In genomic region chr13:48858779-48859178, GRCm38 (mm10) we compare ENCODE assay signal across 13 mouse cellular contexts. TPM values are rescaled to one million over a fixed set of nuclear protein-coding genes. Genes with fewer than 3 reads are reported as not detected.
A peak's percentile ranks its signal among the peaks of the same experiment; 100 is the strongest.
DNase-seq lines count a peak whose midpoint lies in the region; ATAC-seq and TF ChIP-seq lines count a peak whose summit lies in the region.
"Had no signal": no experiment of that assay in that cellular context is flagged by ENCODE, and none has a peak within 500 bp of the region (broad histone marks: within the 10 kb centered on the region; RNA-seq: fewer than 3 reads in every experiment).

No protein-coding gene starts in this region.

- in situ Hi-C loops in CH12.LX (cut with MboI; ENCODE audit: low pct_ligation_motif_present, low pct_unique_long_range_greater_than_20kb, low sequenced_read_pairs) = loop anchor here (25.0 kb wide), 1 partner anchor 329 kb away; the partner anchor contains the start of gene Ninj1

- H3K79me2 ChIP-seq in CH12.LX (replicated peaks; ENCODE audit: control insufficient read depth, extremely low read depth, insufficient read depth, poor library complexity, severe bottlenecking) = peaks cover 6% of the 10 kb centered on the region; the same call in 1 of the 2 replicates

- no peak for TF ChIP-seq RAD21 in CH12.LX (IDR thresholded peaks at IDR 0.05; ENCODE audit: low read depth, low read length)

- no peak for TF ChIP-seq EP300 in CH12.LX (IDR thresholded peaks at IDR 0.05; ENCODE audit: low read length)

- H3K4me1 ChIP-seq in hindbrain, embryonic 12.5 days = peaks cover 54% of the 10 kb centered on the region
- H3K4me1 ChIP-seq in hindbrain, embryonic 14.5 days (replicated peaks; ENCODE audit: control insufficient read depth, insufficient read depth, low read length) = peaks cover 22% of the 10 kb centered on the region
- peaks cover 30% of the 10 kb centered on the region for H3K4me1 ChIP-seq in lung, embryonic 16.5 days (replicated peaks; ENCODE audit: control insufficient read depth, insufficient read depth, low read length)
- H3K4me1 ChIP-seq in CH12.LX (ENCODE audit: control insufficient read depth in 1 of 2, insufficient read depth in 2 of 2) = peaks cover 50 to 98% of the 10 kb centered on the region in 2 experiments

- 0 out of 2 replicates have a peak, but pooled peaks cover 3% of the 10 kb centered on the region for H3K36me3 ChIP-seq in hindbrain, embryonic 12.5 days
- H3K36me3 ChIP-seq in hindbrain, embryonic 14.5 days (replicated peaks; ENCODE audit: control insufficient read depth, insufficient read depth) = no peaks in the 10 kb centered on the region
- H3K36me3 ChIP-seq in lung, embryonic 16.5 days (ENCODE audit: control insufficient read depth, insufficient read depth, low read length) = 0 out of 2 replicates have a peak, but pooled peaks cover 2% of the 10 kb centered on the region
- H3K36me3 ChIP-seq in CH12.LX (replicated peaks in 1 of 2; ENCODE audit: control insufficient read depth in 1 of 2, insufficient read depth in 1 of 2, low read length in 1 of 2) = peaks cover 0 to 3% of the 10 kb centered on the region in 2 experiments

- ATAC-seq in hindbrain, embryonic 12.5 days (ENCODE audit: low FRiP score) = no peak
- ATAC-seq in hindbrain, embryonic 14.5 days (ENCODE audit: low FRiP score) = no peak
- ATAC-seq in lung, embryonic 16.5 days (ENCODE audit: low read depth) = no peak

- TF ChIP-seq CTCF in CH12.LX (conservative IDR thresholded peaks at IDR 0.05 in 1 of 2, IDR thresholded peaks at IDR 0.05 in 1 of 2; ENCODE audit: low read depth in 2 of 2, low read length in 2 of 2) = no peak

- H3K9ac ChIP-seq in hindbrain, embryonic 12.5 days = no peak overlapping the region; the same call in 1 of the 2 replicates
- no peak overlapping the region for H3K9ac ChIP-seq in hindbrain, embryonic 14.5 days
- H3K9ac ChIP-seq in lung, embryonic 16.5 days (ENCODE audit: low read length) = no peak overlapping the region
- H3K9ac ChIP-seq in CH12.LX (ENCODE audit: insufficient read depth, low read depth) = no peak overlapping the region
- H3K9ac ChIP-seq: liver, embryonic 14.5 days had no signal

- peak; percentile 57 for DNase-seq in adrenal gland, postnatal 10 days
- no peak for DNase-seq in adrenal gland, postnatal 25 days
- no peak for DNase-seq in hindbrain, embryonic 14.5 days (ENCODE audit: low spot score)
- no peak for DNase-seq in lung, postnatal 14 days
- DNase-seq in CH12.LX (ENCODE audit: extremely low read depth) = no peak
- no peak for DNase-seq in adipocyte (ENCODE audit: low spot score)
- DNase-seq: cerebellum, adult 9-11 months; kidney, adult 2 months; right cerebral cortex, adult 18-20 months had no signal

- no peak overlapping the region for H3K4me2 ChIP-seq in hindbrain, embryonic 12.5 days (replicated peaks)
- H3K4me2 ChIP-seq in hindbrain, embryonic 14.5 days (replicated peaks) = no peak overlapping the region
- no peak overlapping the region for H3K4me2 ChIP-seq in lung, embryonic 16.5 days (ENCODE audit: low read depth, low read length)
- no peak overlapping the region for H3K4me2 ChIP-seq in CH12.LX (ENCODE audit: insufficient read depth, low read depth, poor library complexity, severe bottlenecking)

- H3K27ac ChIP-seq in hindbrain, embryonic 12.5 days = peak overlapping the region; percentile 40
- no peak overlapping the region for H3K27ac ChIP-seq in hindbrain, embryonic 14.5 days
- peak overlapping the region; percentile 59; the same call in 1 of the 2 replicates for H3K27ac ChIP-seq in lung, embryonic 16.5 days (ENCODE audit: low read length)
- H3K27ac ChIP-seq in CH12.LX (ENCODE audit: insufficient read depth, low read depth) = peak overlapping the region; percentile 6; the same call in 1 of the 2 replicates
- H3K27ac ChIP-seq: liver, embryonic 14.5 days had no signal

- H3K4me3 ChIP-seq in hindbrain, embryonic 12.5 days = no peak overlapping the region
- H3K4me3 ChIP-seq in hindbrain, embryonic 14.5 days (replicated peaks; ENCODE audit: low read length) = no peak overlapping the region
- H3K4me3 ChIP-seq in lung, embryonic 16.5 days (ENCODE audit: low read length) = no peak overlapping the region
- H3K4me3 ChIP-seq in CH12.LX (replicated peaks in 1 of 3; ENCODE audit: low read depth in 2 of 3, low read length in 2 of 3, poor library complexity in 1 of 3) = no peak overlapping the region
- H3K4me3 ChIP-seq: layer of hippocampus, adult 2 months had no signal

- H3K9me3 ChIP-seq in hindbrain, embryonic 12.5 days (replicated peaks) = no peaks in the 10 kb centered on the region; the same call in 1 of the 2 replicates
- peaks cover 4% of the 10 kb centered on the region; the same call in 1 of the 2 replicates for H3K9me3 ChIP-seq in hindbrain, embryonic 14.5 days (ENCODE audit: control insufficient read depth, low read length)
- H3K9me3 ChIP-seq in lung, embryonic 16.5 days (ENCODE audit: control insufficient read depth, low read length) = no peaks in the 10 kb centered on the region; the same call in 1 of the 2 replicates
- no peaks in the 10 kb centered on the region for H3K9me3 ChIP-seq in CH12.LX (replicated peaks; ENCODE audit: low read length)

- no peaks in the 10 kb centered on the region for H3K27me3 ChIP-seq in hindbrain, embryonic 12.5 days
- H3K27me3 ChIP-seq in hindbrain, embryonic 14.5 days (ENCODE audit: control insufficient read depth, insufficient read depth, low read length) = no peaks in the 10 kb centered on the region
- H3K27me3 ChIP-seq in lung, embryonic 16.5 days (ENCODE audit: control insufficient read depth, insufficient read depth, low read depth, low read length) = no peaks in the 10 kb centered on the region
- H3K27me3 ChIP-seq in CH12.LX (replicated peaks) = no peaks in the 10 kb centered on the region

- dilution Hi-C loops in CH12.LX (cut with MboI; ENCODE audit: extremely low pct_ligation_motif_present, extremely low pct_unique_long_range_greater_than_20kb, low sequenced_read_pairs) = no loop called here

- TF ChIP-seq POLR2A in CH12.LX (IDR thresholded peaks at IDR 0.05; ENCODE audit: low read depth, low read length) = no peak

- 73% methylated on average over 4 of the region's 4 CpGs for WGBS in hindbrain, embryonic 12.5 days
- whole genome bisulfite sequencing in hindbrain, embryonic 14.5 days = 70% methylated on average over 4 of the region's 4 CpGs
- 54% methylated on average over 4 of the region's 4 CpGs for WGBS in lung, embryonic 16.5 days

TF ChIP-seq in CH12.LX, 34 proteins besides CTCF, POLR2A, EP300 and RAD21:
- no peak for TF ChIP-seq POLR2AphosphoS2 (IDR thresholded peaks at IDR 0.05; ENCODE audit: low read depth, low read length)
- peak; percentile 46; the same call in 1 of the 2 replicates for TF ChIP-seq TCF12 (IDR thresholded peaks at IDR 0.05; ENCODE audit: low read depth, low read length)

RNA-seq across cellular contexts. Expression of gene Phf2, which starts 12.1 kb away (rescaled TPM):
- total RNA-seq in adrenal gland, postnatal 10 days (2021) = 10 to 100 TPM; 35.7 to 36.3 TPM
- total RNA-seq in adrenal gland, postnatal 25 days (2021) = 42.7 and 43.0 TPM in 2 replicates
- polyA plus RNA-seq in hindbrain, embryonic 12.5 days (2016; fragmentation: Nextera tagmentation; extraction: Ambion mirVana) = 10.7 and 11.3 TPM in 2 replicates
- 10.8 and 11.2 TPM in 2 replicates for polyA plus RNA-seq in hindbrain, embryonic 14.5 days (2014; fragmentation: Nextera tagmentation; extraction: Ambion mirVana)
- polyA plus RNA-seq in lung, embryonic 16.5 days (2015; fragmentation: Nextera tagmentation; extraction: Ambion mirVana) = 7.2 and 7.3 TPM in 2 replicates
- 6.3 and 6.7 TPM in 2 replicates for total RNA-seq in CH12.LX (2012; rRNA removed)
- total RNA-seq in CH12.LX (2014; rRNA removed) = 1.4 and 2.3 TPM in 2 replicates
- 12.2 and 14.2 TPM in 2 replicates for polyA plus RNA-seq in CH12.LX (2012; ENCODE audit: insufficient read length, low read depth)
